Mouse (Mus musculus) liver, embryonic 14.5 days (tissue): Measurements from ENCODE around the gene Olfr1019.

Experiments used
- CTCF ChIP-seq: IDR thresholded peaks from 2 replicates; pipeline ENCODE4 v1.5.1; 2016; ENCODE audit warnings: antibody characterized with exemption, low read depth, control low read depth
- EP300 ChIP-seq: IDR thresholded peaks from 2 replicates; pipeline ENCODE4 v1.6.1; 2016; ENCODE audit warnings: antibody characterized with exemption, low read depth

GRCm38 (mm10) chr2:85846730-85847129 lies 1.4 kb upstream of the Olfr1019 start, which contains the start of gene Olfr1020:
- TF ChIP-seq CTCF = no peak
- no peak for TF ChIP-seq EP300
